Mouse (Mus musculus) natural killer cell, adult 2 months (primary cell): Measurements from ENCODE around the gene Krt90.

Experiments
- DNase-seq, 2 experiments: peaks; one replicate each; pipeline ENCODE4 v3.0.0; 2022; ENCODE audit warnings: low spot score in 2 of 2

Krt90 gene

GRCm38 (mm10) chr15:101562850-101563249, at the start of gene Krt90:
TSS of gene Krt90 (minus strand) at chr15:101562950.
- no peak for DNase-seq

- DNase-seq: no peak
These were observed 36.4 kb upstream of the Krt90 start for GRCm38 (mm10) chr15:101599123-101599522.

GRCm38 (mm10) chr15:101588216-101588615, 25.5 kb upstream of the Krt90 start:
- DNase-seq: no peak

- DNase-seq: no peak
These were observed 21.7 kb upstream of the Krt90 start for GRCm38 (mm10) chr15:101584456-101584855.

- no peak for DNase-seq
These were observed 20.6 kb upstream of the Krt90 start for GRCm38 (mm10) chr15:101583211-101583965.

GRCm38 (mm10) chr15:101581701-101582100, 19.0 kb upstream of the Krt90 start:
- DNase-seq: no peak

GRCm38 (mm10) chr15:101575506-101575905, 12.8 kb upstream of the Krt90 start:
- no peak for DNase-seq

GRCm38 (mm10) chr15:101573796-101574345, 11.1 kb upstream of the Krt90 start, which contains the start of gene Krt75:
TSS of gene Krt75 (minus strand) at chr15:101573904.
- DNase-seq: no peak

GRCm38 (mm10) chr15:101567780-101568179, 5.0 kb upstream of the Krt90 start:
- DNase-seq: no peak

- DNase-seq: no peak
These were observed 4.6 kb downstream of the Krt90 start for GRCm38 (mm10) chr15:101558034-101558646.

GRCm38 (mm10) chr15:101553169-101553568, 9.6 kb downstream of the Krt90 start:
- no peak for DNase-seq

GRCm38 (mm10) chr15:101552188-101552587, 10.6 kb downstream of the Krt90 start:
- no peak for DNase-seq

- no peak for DNase-seq
These were observed 12.2 kb downstream of the Krt90 start, which contains the start of gene Krt82 for GRCm38 (mm10) chr15:101550567-101550966. TSS of gene Krt82 (minus strand) at chr15:101550667.

- no peak for DNase-seq
These were observed 18.3 kb downstream of the Krt90 start for GRCm38 (mm10) chr15:101544478-101544877.

- no peak for DNase-seq
These were observed 20.2 kb downstream of the Krt90 start for GRCm38 (mm10) chr15:101542543-101542942.

- no peak for DNase-seq
These were observed 24.2 kb downstream of the Krt90 start for GRCm38 (mm10) chr15:101538580-101538900.

- DNase-seq: no peak
These were observed 24.7 kb downstream of the Krt90 start for GRCm38 (mm10) chr15:101537864-101538579.

- DNase-seq: no peak
These were observed 26.5 kb downstream of the Krt90 start for GRCm38 (mm10) chr15:101536054-101536850.

- no peak for DNase-seq
These were observed 30.0 kb downstream of the Krt90 start, which contains the start of gene Krt84 for GRCm38 (mm10) chr15:101532720-101533119. TSS of gene Krt84 (minus strand) at chr15:101532820.

GRCm38 (mm10) chr15:101522556-101523232, 40.1 kb downstream of the Krt90 start:
- no peak for DNase-seq

- DNase-seq: no peak
These were observed 43.0 kb downstream of the Krt90 start for GRCm38 (mm10) chr15:101519792-101520191.
